Mouse (Mus musculus): Measurements from ENCODE around the gene Adipor1. TPM values are rescaled to one million over a fixed set of nuclear protein-coding genes. Genes with fewer than 3 reads are reported as not detected.

The Adipor1 gene
- polyA plus RNA-seq, 1 experiment from 2014 or later, result 91.9 TPM

GRCm38 (mm10) chr1:134414038-134414437 is 1.1 kb upstream of the Adipor1 start:
- Histone ChIP-seq H3K27ac (replicated peaks; ENCODE audit: low read depth, low read length) (no peak overlapping the region), H3K9me3 (ENCODE audit: control insufficient read depth, low read length) (no peaks in the 10 kb centered on the region), H3K36me3 (ENCODE audit: control insufficient read depth, insufficient read depth, low read length) (peaks cover 6% of the 10 kb centered on the region; the same call in 1 of the 2 replicates), H3K4me1 (ENCODE audit: control insufficient read depth, insufficient read depth, low read length) (peaks cover 9% of the 10 kb centered on the region), H3K9ac (ENCODE audit: low read length) (no peak overlapping the region), H3K4me2 (ENCODE audit: low read depth, severe bottlenecking) (no peak overlapping the region), H3K4me3 (ENCODE audit: low read depth, low read length) (no peak overlapping the region), H3K27me3 (ENCODE audit: control insufficient read depth, insufficient read depth, low read length) (no peaks in the 10 kb centered on the region)
- no peak for DNase-seq (ENCODE audit: low spot score)
- WGBS, result 46% methylated on average over 2 of the region's 2 CpGs
- ATAC-seq (ENCODE audit: insufficient number of reproducible peaks, low FRiP score, low TSS enrichment, low read depth), result no peak

GRCm38 (mm10) chr1:134414501-134415167 is 544 bp upstream of the Adipor1 start:
- DNase-seq (ENCODE audit: low spot score), result no peak

GRCm38 (mm10) chr1:134418414-134418975 is 3.3 kb downstream of the Adipor1 start:
- H3K4me1 ChIP-seq (ENCODE audit: control insufficient read depth, insufficient read depth, low read length), result peaks cover 12% of the 10 kb centered on the region
- peaks cover 2% of the 10 kb centered on the region for H3K36me3 ChIP-seq (ENCODE audit: control insufficient read depth, insufficient read depth, low read length)
- WGBS, result 87% methylated on average over 2 of the region's 2 CpGs
- no peak overlapping the region for H3K9ac ChIP-seq (ENCODE audit: low read length)
- H3K27me3 ChIP-seq (ENCODE audit: control insufficient read depth, insufficient read depth, low read length), result no peaks in the 10 kb centered on the region
- no peak overlapping the region for H3K4me2 ChIP-seq (ENCODE audit: low read depth, severe bottlenecking)
- H3K9me3 ChIP-seq (ENCODE audit: control insufficient read depth, low read length), result no peaks in the 10 kb centered on the region
- no peak overlapping the region for H3K27ac ChIP-seq (replicated peaks; ENCODE audit: low read depth, low read length)
- H3K4me3 ChIP-seq (ENCODE audit: low read depth, low read length), result no peak overlapping the region
- ATAC-seq (ENCODE audit: insufficient number of reproducible peaks, low FRiP score, low TSS enrichment, low read depth) (no peak), DNase-seq (ENCODE audit: low spot score) (no peak)

More at GRCm38 (mm10) chr1:134414501-134415167, 544 bp upstream of the Adipor1 start:
- Histone ChIP-seq H3K9me3 (ENCODE audit: control insufficient read depth, low read length) (no peaks in the 10 kb centered on the region), H3K4me3 (ENCODE audit: low read depth, low read length) (peak overlapping the region; percentile 67), H3K27me3 (ENCODE audit: control insufficient read depth, insufficient read depth, low read length) (no peaks in the 10 kb centered on the region), H3K4me2 (ENCODE audit: low read depth, severe bottlenecking) (peak overlapping the region; percentile 41), H3K36me3 (ENCODE audit: control insufficient read depth, insufficient read depth, low read length) (peaks cover 6% of the 10 kb centered on the region; the same call in 1 of the 2 replicates), H3K9ac (ENCODE audit: low read length) (peak overlapping the region; percentile 41; the same call in 1 of the 2 replicates), H3K27ac (replicated peaks; ENCODE audit: low read depth, low read length) (peak overlapping the region; percentile 84), H3K4me1 (ENCODE audit: control insufficient read depth, insufficient read depth, low read length) (peaks cover 12% of the 10 kb centered on the region)
- peak; percentile 40; the same call in 1 of the 2 replicates for ATAC-seq (ENCODE audit: insufficient number of reproducible peaks, low FRiP score, low TSS enrichment, low read depth)
- 15% methylated on average over 11 of the region's 11 CpGs for WGBS

DNA sequence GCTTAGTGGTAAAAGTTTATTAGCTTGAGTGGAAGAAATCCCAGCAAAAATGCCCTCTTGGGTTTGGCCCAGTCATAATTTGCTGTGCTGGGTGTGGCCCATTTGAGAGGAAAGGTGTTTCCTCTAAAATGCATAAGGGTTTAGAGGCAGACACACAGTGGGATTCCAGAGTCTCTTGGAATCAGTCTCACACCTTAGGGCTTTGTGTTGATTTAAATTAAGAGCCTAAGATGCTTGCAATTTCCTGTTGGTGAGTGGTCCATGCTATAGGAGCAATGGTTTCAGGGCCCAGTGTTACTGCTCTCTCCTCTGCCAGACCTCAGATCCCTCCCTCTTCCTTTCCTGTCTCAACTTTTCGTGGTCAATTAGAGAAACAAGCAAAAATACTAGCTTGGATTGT is 4.0 kb downstream of the Adipor1 start:
- Histone ChIP-seq H3K36me3 (ENCODE audit: control insufficient read depth, insufficient read depth, low read length) (peaks cover 2% of the 10 kb centered on the region), H3K27ac (replicated peaks; ENCODE audit: low read depth, low read length) (0 out of 2 replicates have a peak overlapping the region, but pooled peaks have one; percentile 24), H3K9ac (ENCODE audit: low read length) (no peak overlapping the region), H3K4me3 (ENCODE audit: low read depth, low read length) (no peak overlapping the region), H3K4me2 (ENCODE audit: low read depth, severe bottlenecking) (no peak overlapping the region), H3K4me1 (ENCODE audit: control insufficient read depth, insufficient read depth, low read length) (peaks cover 12% of the 10 kb centered on the region), H3K27me3 (ENCODE audit: control insufficient read depth, insufficient read depth, low read length) (no peaks in the 10 kb centered on the region), H3K9me3 (ENCODE audit: control insufficient read depth, low read length) (no peaks in the 10 kb centered on the region)
- ATAC-seq (ENCODE audit: insufficient number of reproducible peaks, low FRiP score, low TSS enrichment, low read depth) (no peak), DNase-seq (ENCODE audit: low spot score) (no peak)
- WGBS, result 53% methylated on average over 1 of the region's 1 CpGs

DNA sequence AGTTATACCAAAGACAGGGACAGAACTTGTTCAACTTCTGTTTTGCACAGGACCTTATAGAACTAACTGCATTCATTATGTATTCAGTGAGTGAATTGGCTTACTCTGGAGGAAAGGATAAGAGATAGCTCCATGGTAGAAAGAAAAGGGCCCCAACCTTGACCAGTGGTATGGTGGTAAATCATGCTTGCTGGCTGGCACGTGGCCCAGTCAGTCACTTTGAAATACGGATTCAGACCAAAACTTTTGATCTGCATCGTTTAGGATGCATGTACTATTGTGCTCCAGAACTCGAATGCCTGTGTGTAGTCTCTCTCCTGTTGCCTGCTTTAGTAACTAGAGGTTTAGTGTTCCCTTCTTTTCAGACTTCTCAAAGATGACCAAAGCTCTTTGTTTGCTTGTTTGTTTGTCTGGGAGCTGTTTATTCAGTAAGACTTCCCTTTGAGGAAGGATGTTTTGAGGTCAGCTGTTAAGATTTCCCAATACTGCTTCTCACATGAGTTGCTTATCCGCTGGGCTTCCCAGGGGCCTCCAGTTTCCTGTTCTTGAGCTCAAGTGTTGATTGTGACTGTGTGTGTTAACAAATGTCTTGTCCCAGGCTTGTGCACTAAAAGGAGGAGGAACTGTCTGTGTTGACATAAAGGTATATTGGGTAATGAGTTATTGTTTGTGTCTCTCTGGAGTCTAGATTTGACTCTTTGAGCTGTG is 4.7 kb downstream of the Adipor1 start:
- no peak overlapping the region for H3K4me3 ChIP-seq (ENCODE audit: low read depth, low read length)
- peaks cover 12% of the 10 kb centered on the region for H3K4me1 ChIP-seq (ENCODE audit: control insufficient read depth, insufficient read depth, low read length)
- H3K9me3 ChIP-seq (ENCODE audit: control insufficient read depth, low read length), result no peaks in the 10 kb centered on the region
- H3K27me3 ChIP-seq (ENCODE audit: control insufficient read depth, insufficient read depth, low read length), result no peaks in the 10 kb centered on the region
- H3K9ac ChIP-seq (ENCODE audit: low read length), result no peak overlapping the region
- DNase-seq (ENCODE audit: low spot score) (no peak), ATAC-seq (ENCODE audit: insufficient number of reproducible peaks, low FRiP score, low TSS enrichment, low read depth) (no peak)
- WGBS, result 70% methylated on average over 5 of the region's 5 CpGs
- H3K4me2 ChIP-seq (ENCODE audit: low read depth, severe bottlenecking), result no peak overlapping the region
- 0 out of 2 replicates have a peak overlapping the region, but pooled peaks have one; percentile 8 for H3K27ac ChIP-seq (replicated peaks; ENCODE audit: low read depth, low read length)
- peaks cover 7% of the 10 kb centered on the region for H3K36me3 ChIP-seq (ENCODE audit: control insufficient read depth, insufficient read depth, low read length)

DNA sequence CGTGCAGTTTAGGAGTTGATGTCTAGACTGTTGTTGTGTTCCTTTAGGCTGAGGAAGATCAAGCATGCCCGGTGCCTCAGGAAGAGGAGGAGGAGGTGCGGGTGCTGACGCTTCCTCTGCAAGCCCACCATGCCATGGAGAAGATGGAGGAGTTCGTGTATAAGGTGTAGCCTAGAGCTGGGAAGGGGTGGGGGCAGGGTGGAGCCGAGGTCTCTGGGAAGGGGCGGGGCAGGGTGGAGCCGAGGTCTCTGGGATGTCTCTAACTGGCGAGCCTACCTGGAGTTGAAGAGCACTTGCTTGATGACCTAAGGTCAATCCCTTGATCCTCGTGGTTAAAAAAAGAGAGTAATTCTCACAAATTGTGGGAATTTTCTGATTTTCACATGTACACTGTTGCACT is 8.7 kb downstream of the Adipor1 start:
- WGBS, result 70% methylated on average over 10 of the region's 10 CpGs
- Histone ChIP-seq H3K4me2 (ENCODE audit: low read depth, severe bottlenecking) (no peak overlapping the region), H3K27ac (replicated peaks; ENCODE audit: low read depth, low read length) (no peak overlapping the region), H3K27me3 (ENCODE audit: control insufficient read depth, insufficient read depth, low read length) (no peaks in the 10 kb centered on the region), H3K4me1 (ENCODE audit: control insufficient read depth, insufficient read depth, low read length) (peaks cover 3% of the 10 kb centered on the region; the same call in 1 of the 2 replicates), H3K9ac (ENCODE audit: low read length) (no peak overlapping the region), H3K9me3 (ENCODE audit: control insufficient read depth, low read length) (no peaks in the 10 kb centered on the region), H3K4me3 (ENCODE audit: low read depth, low read length) (no peak overlapping the region), H3K36me3 (ENCODE audit: control insufficient read depth, insufficient read depth, low read length) (peaks cover 37% of the 10 kb centered on the region)
- DNase-seq (ENCODE audit: low spot score) (no peak), ATAC-seq (ENCODE audit: insufficient number of reproducible peaks, low FRiP score, low TSS enrichment, low read depth) (no peak)

DNA sequence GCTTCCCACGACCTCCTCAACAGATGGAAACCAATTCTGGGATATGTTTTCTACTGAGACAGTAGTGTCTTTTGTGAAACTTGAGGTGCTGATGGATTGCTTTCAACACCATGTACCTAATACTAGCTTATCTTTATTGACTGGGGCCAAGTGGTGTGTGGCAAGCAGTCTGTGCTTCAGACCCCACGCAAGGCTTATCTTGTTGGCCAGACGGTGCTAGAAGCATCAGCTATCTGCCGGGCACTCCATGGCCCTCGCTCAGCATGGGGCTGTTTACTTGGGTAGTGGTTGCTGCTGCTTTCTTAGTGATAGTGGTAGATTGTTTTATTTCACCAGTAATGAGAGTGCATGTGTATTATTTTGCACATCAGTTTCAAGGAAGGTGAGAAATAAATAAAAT is 11.1 kb downstream of the Adipor1 start:
- H3K9me3 ChIP-seq (ENCODE audit: control insufficient read depth, low read length), result no peaks in the 10 kb centered on the region
- H3K9ac ChIP-seq (ENCODE audit: low read length), result no peak overlapping the region
- no peak for ATAC-seq (ENCODE audit: insufficient number of reproducible peaks, low FRiP score, low TSS enrichment, low read depth)
- H3K27me3 ChIP-seq (ENCODE audit: control insufficient read depth, insufficient read depth, low read length), result no peaks in the 10 kb centered on the region
- H3K4me1 ChIP-seq (ENCODE audit: control insufficient read depth, insufficient read depth, low read length), result no peaks in the 10 kb centered on the region
- 75% methylated on average over 5 of the region's 5 CpGs for WGBS
- H3K4me3 ChIP-seq (ENCODE audit: low read depth, low read length), result no peak overlapping the region
- DNase-seq (ENCODE audit: low spot score), result no peak
- no peak overlapping the region for H3K27ac ChIP-seq (replicated peaks; ENCODE audit: low read depth, low read length)
- H3K36me3 ChIP-seq (ENCODE audit: control insufficient read depth, insufficient read depth, low read length), result peaks cover 37% of the 10 kb centered on the region
- H3K4me2 ChIP-seq (ENCODE audit: low read depth, severe bottlenecking), result no peak overlapping the region

GRCm38 (mm10) chr1:134433002-134433401 is 17.8 kb downstream of the Adipor1 start:
- ATAC-seq (ENCODE audit: insufficient number of reproducible peaks, low FRiP score, low TSS enrichment, low read depth) (no peak), DNase-seq (ENCODE audit: low spot score) (no peak)
- H3K9ac ChIP-seq (ENCODE audit: low read length), result no peak overlapping the region
- H3K27ac ChIP-seq (replicated peaks; ENCODE audit: low read depth, low read length), result no peak overlapping the region
- H3K4me1 ChIP-seq (ENCODE audit: control insufficient read depth, insufficient read depth, low read length), result no peaks in the 10 kb centered on the region
- H3K9me3 ChIP-seq (ENCODE audit: control insufficient read depth, low read length), result no peaks in the 10 kb centered on the region
- H3K27me3 ChIP-seq (ENCODE audit: control insufficient read depth, insufficient read depth, low read length), result no peaks in the 10 kb centered on the region
- H3K36me3 ChIP-seq (ENCODE audit: control insufficient read depth, insufficient read depth, low read length), result peaks cover 6% of the 10 kb centered on the region
- no peak overlapping the region for H3K4me2 ChIP-seq (ENCODE audit: low read depth, severe bottlenecking)
- H3K4me3 ChIP-seq (ENCODE audit: low read depth, low read length), result no peak overlapping the region
- 84% methylated on average over 10 of the region's 10 CpGs for WGBS
